Mouse (Mus musculus) kidney, embryonic 15.5 days (tissue): Measurements from ENCODE around the gene Vwce. TPM values are rescaled to one million over a fixed set of nuclear protein-coding genes. Genes with fewer than 3 reads are reported as not detected.

ENCODE experiments used
- ATAC-seq: fragments of 200-750 bp; cut with Nextera tagmentation; replicated peaks from 2 replicates; pipeline ENCODE4 v1.8.0; 2017; ENCODE audit warnings: moderate TSS enrichment; ENCODE audit not compliant: low FRiP score
- H3K27ac ChIP-seq: fragments of 300-500 bp; sonication (generic); 2 replicates; pipeline ENCODE4 v1.5.1; 2015; ENCODE audit warnings: mild to moderate bottlenecking, inconsistent platforms
- H3K27me3 ChIP-seq: fragments of 300-500 bp; sonication (generic); 2 replicates; pipeline ENCODE4 v1.6.1; 2015; ENCODE audit warnings: inconsistent platforms
- H3K36me3 ChIP-seq: fragments of 300-500 bp; sonication (generic); 2 replicates; pipeline ENCODE4 v1.6.1; 2015; ENCODE audit warnings: inconsistent platforms
- H3K4me1 ChIP-seq: fragments of 300-500 bp; sonication (generic); 2 replicates; pipeline ENCODE4 v1.6.1; 2015; ENCODE audit warnings: inconsistent platforms
- H3K4me2 ChIP-seq: fragments of 300-500 bp; sonication (generic); 2 replicates; pipeline ENCODE4 v1.6.1; 2015; ENCODE audit warnings: moderate library complexity, mild to moderate bottlenecking, inconsistent platforms
- H3K4me3 ChIP-seq: fragments of 300-500 bp; sonication (generic); replicated peaks from 2 replicates; pipeline ENCODE4 v1.5.1; 2015; ENCODE audit warnings: mild to moderate bottlenecking, inconsistent platforms
- H3K9ac ChIP-seq: fragments of 300-500 bp; sonication (generic); 2 replicates; pipeline ENCODE4 v1.6.1; 2015; ENCODE audit warnings: mild to moderate bottlenecking, inconsistent platforms
- H3K9me3 ChIP-seq: fragments of 300-500 bp; sonication (generic); replicated peaks from 2 replicates; pipeline ENCODE4 v1.6.1; 2016; ENCODE audit warnings: inconsistent platforms
- WGBS: fragments of 180-500 bp; shearing (Covaris S2); methylation state at CpG from one replicate; pipeline ENCODE4 v1.1.7; 2015; ENCODE audit warnings: mixed read lengths; 5-methylcytosine and 5-hydroxymethylcytosine counted together
- polyA plus RNA-seq: library from polyadenylated mRNA; unstranded; fragments of >200 nt; fragmentation: Nextera tagmentation; extraction: Ambion mirVana; gene quantifications from 2 replicates; pipeline ENCODE4 v1.2.1, GENCODE M21; 2015

Vwce gene
- polyA plus RNA-seq, result 3.0 and 3.2 TPM in 2 replicates

GRCm38 (mm10) chr19:10634106-10634871 lies at the start of gene Vwce:
TSS of gene Vwce (plus strand) at chr19:10634213.
- whole genome bisulfite sequencing, result 1% methylated on average over 32 of the region's 32 CpGs
- peaks cover 33% of the 10 kb centered on the region for H3K36me3 ChIP-seq
- H3K4me1 ChIP-seq, result peaks cover 18% of the 10 kb centered on the region
- peak; percentile 81 for ATAC-seq
- peaks cover 10% of the 10 kb centered on the region for H3K27me3 ChIP-seq
- no peaks in the 10 kb centered on the region for H3K9me3 ChIP-seq
- peak within 1 kb of the TSS; percentile 30; the same call in 1 of the 2 replicates for H3K27ac ChIP-seq
- peak within 1 kb of the TSS; percentile 47 for H3K4me3 ChIP-seq
- peak within 1 kb of the TSS; percentile 43 for H3K9ac ChIP-seq
- peak within 1 kb of the TSS; percentile 87 for H3K4me2 ChIP-seq

DNA sequence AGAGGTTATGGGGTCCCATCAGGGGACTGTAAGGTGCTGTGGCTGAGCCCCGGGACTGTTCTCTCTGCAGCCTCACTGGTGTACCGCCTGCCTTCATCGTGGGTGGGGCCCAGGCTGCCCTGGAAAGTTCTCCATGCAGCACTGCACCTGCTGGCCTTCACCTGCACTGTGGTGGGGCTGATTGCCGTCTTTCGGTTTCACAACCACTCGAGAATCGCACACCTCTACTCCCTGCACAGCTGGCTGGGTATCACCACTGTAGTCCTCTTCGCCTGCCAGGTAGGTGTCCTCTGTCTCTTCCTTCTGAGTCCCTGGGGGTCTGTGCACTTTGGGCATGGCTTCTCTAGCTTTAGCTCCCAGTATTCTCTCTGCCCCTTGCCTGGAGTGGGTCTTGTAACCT lies 48.9 kb upstream of the Vwce start:
- ATAC-seq, result no peak
- Histone ChIP-seq H3K4me1 (no peaks in the 10 kb centered on the region), H3K9me3 (no peaks in the 10 kb centered on the region), H3K4me3 (no peak overlapping the region), H3K9ac (no peak overlapping the region), H3K27ac (no peak overlapping the region), H3K27me3 (no peaks in the 10 kb centered on the region), H3K36me3 (peaks cover 14% of the 10 kb centered on the region), H3K4me2 (no peak overlapping the region)
- WGBS, result 86% methylated on average over 8 of the region's 8 CpGs

GRCm38 (mm10) chr19:10587231-10587630 lies 46.8 kb upstream of the Vwce start:
- H3K4me3 ChIP-seq, result no peak overlapping the region

GRCm38 (mm10) chr19:10589127-10589857 lies 44.7 kb upstream of the Vwce start:
- 58% methylated on average over 5 of the region's 5 CpGs for WGBS
- no peak overlapping the region for H3K4me2 ChIP-seq
- H3K9ac ChIP-seq, result no peak overlapping the region

More at GRCm38 (mm10) chr19:10587231-10587630, 46.8 kb upstream of the Vwce start:
- Histone ChIP-seq H3K4me1 (no peaks in the 10 kb centered on the region), H3K9ac (no peak overlapping the region), H3K27ac (no peak overlapping the region), H3K4me2 (no peak overlapping the region), H3K9me3 (no peaks in the 10 kb centered on the region), H3K27me3 (no peaks in the 10 kb centered on the region), H3K36me3 (peaks cover 17% of the 10 kb centered on the region)
- WGBS, result 89% methylated on average over 8 of the region's 8 CpGs
- no peak for ATAC-seq

GRCm38 (mm10) chr19:10590301-10590700 lies 43.7 kb upstream of the Vwce start:
- H3K27me3 ChIP-seq, result no peaks in the 10 kb centered on the region
- no peak overlapping the region for H3K9ac ChIP-seq
- H3K36me3 ChIP-seq, result peaks cover 30% of the 10 kb centered on the region
- no peaks in the 10 kb centered on the region for H3K9me3 ChIP-seq
- H3K4me3 ChIP-seq, result no peak overlapping the region
- ATAC-seq, result no peak
- no peaks in the 10 kb centered on the region for H3K4me1 ChIP-seq
- 65% methylated on average over 3 of the region's 3 CpGs for WGBS
- H3K27ac ChIP-seq, result no peak overlapping the region
- no peak overlapping the region for H3K4me2 ChIP-seq

More at GRCm38 (mm10) chr19:10589127-10589857, 44.7 kb upstream of the Vwce start:
- Histone ChIP-seq H3K9me3 (no peaks in the 10 kb centered on the region), H3K27ac (no peak overlapping the region), H3K27me3 (no peaks in the 10 kb centered on the region), H3K4me3 (no peak overlapping the region), H3K36me3 (peaks cover 21% of the 10 kb centered on the region), H3K4me1 (no peaks in the 10 kb centered on the region)
- ATAC-seq, result no peak

- WGBS, result 88% methylated on average over 6 of the region's 6 CpGs
Observed at GRCm38 (mm10) chr19:10591659-10592377, 42.2 kb upstream of the Vwce start.

GRCm38 (mm10) chr19:10598188-10598587 lies 35.8 kb upstream of the Vwce start:
- Histone ChIP-seq H3K4me3 (no peak overlapping the region), H3K4me1 (peaks cover 15% of the 10 kb centered on the region), H3K36me3 (peaks cover 66% of the 10 kb centered on the region), H3K27ac (no peak overlapping the region), H3K9me3 (no peaks in the 10 kb centered on the region), H3K4me2 (no peak overlapping the region), H3K27me3 (no peaks in the 10 kb centered on the region), H3K9ac (no peak overlapping the region)
- WGBS, result 47% methylated on average over 3 of the region's 3 CpGs
- ATAC-seq, result no peak

More at GRCm38 (mm10) chr19:10591659-10592377, 42.2 kb upstream of the Vwce start:
- Histone ChIP-seq H3K36me3 (peaks cover 45% of the 10 kb centered on the region), H3K9me3 (no peaks in the 10 kb centered on the region), H3K4me2 (no peak overlapping the region), H3K4me3 (no peak overlapping the region), H3K27ac (no peak overlapping the region), H3K4me1 (no peaks in the 10 kb centered on the region), H3K9ac (no peak overlapping the region), H3K27me3 (no peaks in the 10 kb centered on the region)
- ATAC-seq, result no peak

- Histone ChIP-seq H3K9me3 (no peaks in the 10 kb centered on the region), H3K4me2 (no peak overlapping the region), H3K4me3 (no peak overlapping the region), H3K36me3 (peaks cover 54% of the 10 kb centered on the region), H3K9ac (no peak overlapping the region), H3K4me1 (peaks cover 29% of the 10 kb centered on the region), H3K27ac (no peak overlapping the region), H3K27me3 (no peaks in the 10 kb centered on the region)
- no peak for ATAC-seq
- 90% methylated on average over 2 of the region's 2 CpGs for WGBS
Observed at GRCm38 (mm10) chr19:10599648-10600047, 34.4 kb upstream of the Vwce start.

GRCm38 (mm10) chr19:10602247-10602769 lies 31.7 kb upstream of the Vwce start:
- no peaks in the 10 kb centered on the region for H3K27me3 ChIP-seq
- peak overlapping the region; percentile 35 for H3K9ac ChIP-seq
- H3K9me3 ChIP-seq, result no peaks in the 10 kb centered on the region
- H3K4me2 ChIP-seq, result peak overlapping the region; percentile 72
- H3K36me3 ChIP-seq, result peaks cover 36% of the 10 kb centered on the region
- H3K4me1 ChIP-seq, result peaks cover 42% of the 10 kb centered on the region
- no peak for ATAC-seq
- peak overlapping the region; percentile 34 for H3K4me3 ChIP-seq
- WGBS, result 4% methylated on average over 6 of the region's 6 CpGs
- peak overlapping the region; percentile 97 for H3K27ac ChIP-seq

DNA sequence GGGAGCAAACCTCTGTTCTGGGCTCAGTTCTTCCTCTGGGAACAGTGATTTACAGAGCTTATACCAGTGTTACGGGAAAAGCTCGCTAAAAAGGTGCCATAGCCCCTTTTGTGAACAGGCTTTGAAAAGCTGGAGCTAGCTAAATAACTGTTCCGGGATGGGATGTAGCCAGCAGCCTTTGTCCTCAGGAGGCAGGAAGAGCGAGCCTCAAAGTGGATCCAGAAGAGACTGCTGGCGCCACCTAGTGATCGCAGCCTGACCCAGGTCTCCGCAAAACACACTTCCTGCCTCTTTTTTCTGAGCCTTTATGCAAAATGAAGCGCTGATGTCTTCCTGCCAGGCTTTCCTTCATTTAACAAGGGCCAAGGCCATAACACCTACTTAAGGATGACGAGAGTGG lies 31.2 kb upstream of the Vwce start:
- Histone ChIP-seq H3K27me3 (no peaks in the 10 kb centered on the region), H3K9me3 (no peaks in the 10 kb centered on the region), H3K4me3 (peak overlapping the region; percentile 34), H3K4me1 (peaks cover 42% of the 10 kb centered on the region), H3K4me2 (peak overlapping the region; percentile 72), H3K36me3 (peaks cover 36% of the 10 kb centered on the region), H3K27ac (peak overlapping the region; percentile 97), H3K9ac (peak overlapping the region; percentile 35)
- WGBS, result 2% methylated on average over 9 of the region's 9 CpGs
- ATAC-seq, result peak; percentile 55

DNA sequence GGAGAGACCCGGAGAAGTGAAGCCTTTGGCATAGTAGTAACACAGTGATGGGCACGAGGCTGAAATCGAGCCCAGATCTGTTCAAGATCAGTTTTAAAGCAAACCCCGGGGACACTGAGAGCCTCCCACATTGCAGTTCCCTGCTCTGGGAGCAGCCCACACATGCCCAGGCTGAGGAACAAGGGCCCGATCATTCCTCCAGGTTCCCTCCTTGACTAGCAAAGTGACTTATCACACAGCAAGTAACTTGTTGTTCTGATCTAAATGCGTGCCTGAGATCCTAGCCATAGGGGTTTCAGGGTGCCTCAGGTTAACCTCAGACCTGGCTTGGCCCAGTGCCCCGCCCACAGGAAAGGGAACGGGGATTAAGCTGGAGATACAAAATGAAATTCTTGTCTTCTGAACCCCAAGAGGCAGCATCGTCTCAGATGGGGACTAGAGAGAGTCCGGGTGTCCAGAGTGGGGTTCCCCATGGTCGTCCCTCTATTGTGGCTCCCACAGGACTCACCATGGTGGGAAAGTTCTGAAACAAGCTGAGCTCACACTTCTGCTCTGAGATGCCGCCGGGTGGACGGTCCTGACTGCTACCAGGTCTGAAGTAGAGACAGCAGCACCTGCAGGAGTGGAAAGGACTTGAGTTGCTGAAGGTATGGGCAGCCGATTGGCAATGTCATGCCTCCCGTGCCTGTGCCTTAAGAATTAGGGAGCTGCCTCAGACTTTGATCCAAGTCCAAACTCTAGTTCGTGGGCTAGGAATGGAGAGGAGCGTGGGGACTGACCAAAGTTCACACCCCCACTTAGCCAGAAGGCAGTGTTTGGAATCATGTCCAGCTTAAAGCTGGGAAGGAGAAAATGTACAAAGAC lies 30.1 kb upstream of the Vwce start:
- 73% methylated on average over 18 of the region's 18 CpGs for WGBS
- peak overlapping the region; percentile 97 for H3K27ac ChIP-seq
- H3K4me2 ChIP-seq, result peak overlapping the region; percentile 72
- peak overlapping the region; percentile 71 for H3K9ac ChIP-seq
- H3K4me3 ChIP-seq, result peak overlapping the region; percentile 34; the same call in 1 of the 2 replicates
- H3K36me3 ChIP-seq, result peaks cover 38% of the 10 kb centered on the region
- ATAC-seq, result no peak
- H3K9me3 ChIP-seq, result no peaks in the 10 kb centered on the region
- H3K27me3 ChIP-seq, result no peaks in the 10 kb centered on the region
- H3K4me1 ChIP-seq, result peaks cover 46% of the 10 kb centered on the region
